Mouse (Mus musculus) ES-E14 (cell line): Measurements from ENCODE around the gene Slc13a3. TPM values are rescaled to one million over a fixed set of nuclear protein-coding genes. Genes with fewer than 3 reads are reported as not detected.

ENCODE experiments used
- DNase-seq: peaks from one replicate; pipeline ENCODE4 v3.0.0-alpha.2; 2013; ENCODE audit warnings: low read depth, low spot score
- H3K27ac ChIP-seq: 2 replicates; pipeline ENCODE4 v1.5.1; 2012; ENCODE audit warnings: low read depth, mild to moderate bottlenecking, low read length, moderate library complexity, mixed read lengths; ENCODE audit not compliant: poor library complexity, insufficient read depth, severe bottlenecking
- H3K36me3 ChIP-seq: 2 replicates; pipeline ENCODE4 v1.6.1; 2012; ENCODE audit warnings: mild to moderate bottlenecking, low read length, moderate library complexity, mixed read lengths; ENCODE audit not compliant: control insufficient read depth, poor library complexity, insufficient read depth, severe bottlenecking
- H3K4me1 ChIP-seq, 2 experiments: fragments of 150-350 bp in 1 of 2; sonication (generic) in 1 of 2; 2 replicates each; pipeline ENCODE4 v1.6.1; 2012; ENCODE audit warnings: low read length in 2 of 2, mild to moderate bottlenecking in 1 of 2, mixed read lengths in 1 of 2; ENCODE audit not compliant: control insufficient read depth in 2 of 2, insufficient read depth in 2 of 2, poor library complexity in 1 of 2
- H3K4me3 ChIP-seq, 2 experiments: fragments of 150-350 bp in 1 of 2; sonication (generic) in 1 of 2; 2 replicates each; pipeline ENCODE4 v1.5.1; 2012; ENCODE audit warnings: low read length in 2 of 2, low read depth in 1 of 2, mild to moderate bottlenecking in 1 of 2, mixed read lengths in 1 of 2; ENCODE audit not compliant: insufficient read depth in 1 of 2, poor library complexity in 1 of 2, severe bottlenecking in 1 of 2
- H3K9ac ChIP-seq: 2 replicates; pipeline ENCODE4 v1.6.1; 2012; ENCODE audit warnings: low read depth, mild to moderate bottlenecking, low read length, mixed read lengths; ENCODE audit not compliant: poor library complexity, insufficient read depth, severe bottlenecking
- H3K9me3 ChIP-seq: fragments of 150-350 bp; sonication (generic); 2 replicates; pipeline ENCODE4 v1.6.1; 2012; ENCODE audit warnings: low read depth, mild to moderate bottlenecking, low read length; ENCODE audit not compliant: control insufficient read depth, insufficient read depth
- CHD2 ChIP-seq: IDR thresholded peaks from 2 replicates; pipeline ENCODE4 v1.6.1; 2014; ENCODE audit warnings: mild to moderate bottlenecking, low read depth, low read length, inconsistent platforms
- HCFC1 ChIP-seq: IDR thresholded peaks from 2 replicates; pipeline ENCODE4 v1.6.1; 2012; ENCODE audit warnings: low read length, inconsistent platforms, borderline replicate concordance; ENCODE audit not compliant: insufficient read depth
- MAFK ChIP-seq: IDR thresholded peaks from 2 replicates; pipeline ENCODE4 v1.6.1; 2014; ENCODE audit warnings: mild to moderate bottlenecking, low read depth, low read length, inconsistent platforms; ENCODE audit not compliant: insufficient read depth
- ZC3H11A ChIP-seq: IDR thresholded peaks from 2 replicates; pipeline ENCODE4 v1.6.1; 2012; ENCODE audit warnings: low read depth, mild to moderate bottlenecking, inconsistent platforms, low read length, borderline replicate concordance
- ZNF384 ChIP-seq: IDR thresholded peaks from 2 replicates; pipeline ENCODE4 v1.6.1; 2012; ENCODE audit warnings: low read depth, low read length, inconsistent platforms
- in situ Hi-C, 2 experiments: fragments of 600-800 bp; cut with MboI; formaldehyde crosslinking; loops; one replicate each; pipeline ENCODE4 v1.15.1; 2025; ENCODE audit warnings: low sequenced_read_pairs in 2 of 2, inconsistent platforms in 1 of 2; ENCODE audit not compliant: unreplicated experiment in 2 of 2
- total RNA-seq: library from RNA; depleted of rRNA; stranded (reverse); fragments of 300-350 nt; gene quantifications from 2 replicates; pipeline ENCODE4 v1.2.3, GENCODE M21; 2012

Slc13a3 gene
- total RNA-seq, 1 experiment = 0.22 TPM

- in situ Hi-C loops = no loop called here
- H3K9me3 ChIP-seq = no peaks in the 10 kb centered on the region
- H3K4me3 ChIP-seq = no peak overlapping the region
- no peaks in the 10 kb centered on the region for H3K36me3 ChIP-seq
- H3K4me1 ChIP-seq = peaks cover 0 to 12% of the 10 kb centered on the region in 2 experiments; a peak in 1 of 4 replicates
- no peak for DNase-seq
- no peak overlapping the region for H3K9ac ChIP-seq
- no peak overlapping the region for H3K27ac ChIP-seq
- TF ChIP-seq CHD2 (no peak), HCFC1 (no peak), ZC3H11A (no peak), ZNF384 (no peak)
These were observed 102.7 kb downstream of the Slc13a3 start for GRCm38 (mm10) chr2:165370348-165370747.

- Histone ChIP-seq H3K36me3 (no peaks in the 10 kb centered on the region), H3K4me3 (peak within 1 kb of the TSS; percentile 53 to 60), H3K27ac (no peak within 1 kb of the TSS), H3K4me1 (peaks cover 0 to 19% of the 10 kb centered on the region in 2 experiments; a peak in 2 of 4 replicates), H3K9me3 (no peaks in the 10 kb centered on the region), H3K9ac (peak within 1 kb of the TSS; percentile 8; the same call in 1 of the 2 replicates)
- in situ Hi-C loops = no loop called here
- no peak for DNase-seq
- TF ChIP-seq HCFC1 (no peak), ZC3H11A (no peak), MAFK (no peak), CHD2 (no peak), ZNF384 (no peak)
These were observed 104.5 kb downstream of the Slc13a3 start, which contains the start of gene Zfp663 for GRCm38 (mm10) chr2:165368496-165368895. TSS of gene Zfp663 (minus strand) at chr2:165368729.

- DNase-seq = peak; percentile 66
- TF ChIP-seq CHD2 (no peak), ZC3H11A (no peak), MAFK (no peak), ZNF384 (no peak), HCFC1 (no peak)
- Histone ChIP-seq H3K36me3 (no peaks in the 10 kb centered on the region), H3K27ac (no peak overlapping the region), H3K9me3 (no peaks in the 10 kb centered on the region), H3K9ac (no peak overlapping the region), H3K4me1 (peaks cover 0 to 20% of the 10 kb centered on the region in 2 experiments; a peak in 2 of 4 replicates), H3K4me3 (peak overlapping the region; percentile 53 to 60; a peak in 3 of 4 replicates)
- in situ Hi-C loops = no loop called here
These were observed 105.1 kb downstream of the Slc13a3 start for GRCm38 (mm10) chr2:165367868-165368439.

GRCm38 (mm10) chr2:165367047-165367520 lies 105.9 kb downstream of the Slc13a3 start:
- Histone ChIP-seq H3K36me3 (no peaks in the 10 kb centered on the region), H3K27ac (no peak overlapping the region), H3K4me3 (no peak overlapping the region), H3K4me1 (peaks cover 0 to 20% of the 10 kb centered on the region in 2 experiments; a peak in 2 of 4 replicates), H3K9me3 (no peaks in the 10 kb centered on the region), H3K9ac (no peak overlapping the region)
- no peak for TF ChIP-seq HCFC1
- TF ChIP-seq ZC3H11A = no peak
- no peak for TF ChIP-seq ZNF384
- TF ChIP-seq MAFK = no peak
- no peak for TF ChIP-seq CHD2
- in situ Hi-C loops = no loop called here
- no peak for DNase-seq
